Mouse (Mus musculus) gastrocnemius, adult 18-20 months (tissue): ENCODE results near the gene Mef2c. TPM values are rescaled to one million over a fixed set of nuclear protein-coding genes. Genes with fewer than 3 reads are reported as not detected.

Source experiments
- DNase-seq: peaks from one replicate; pipeline ENCODE4 v3.0.0; 2021; ENCODE audit warnings: low spot score
- total RNA-seq, 2 experiments: library from RNA; stranded (reverse); gene quantifications; 2 replicates each; pipeline ENCODE4 v1.2.3; 2021

The Mef2c gene
- total RNA-seq, 2 experiments from 2014 or later, result 431 to 527 TPM

DNA sequence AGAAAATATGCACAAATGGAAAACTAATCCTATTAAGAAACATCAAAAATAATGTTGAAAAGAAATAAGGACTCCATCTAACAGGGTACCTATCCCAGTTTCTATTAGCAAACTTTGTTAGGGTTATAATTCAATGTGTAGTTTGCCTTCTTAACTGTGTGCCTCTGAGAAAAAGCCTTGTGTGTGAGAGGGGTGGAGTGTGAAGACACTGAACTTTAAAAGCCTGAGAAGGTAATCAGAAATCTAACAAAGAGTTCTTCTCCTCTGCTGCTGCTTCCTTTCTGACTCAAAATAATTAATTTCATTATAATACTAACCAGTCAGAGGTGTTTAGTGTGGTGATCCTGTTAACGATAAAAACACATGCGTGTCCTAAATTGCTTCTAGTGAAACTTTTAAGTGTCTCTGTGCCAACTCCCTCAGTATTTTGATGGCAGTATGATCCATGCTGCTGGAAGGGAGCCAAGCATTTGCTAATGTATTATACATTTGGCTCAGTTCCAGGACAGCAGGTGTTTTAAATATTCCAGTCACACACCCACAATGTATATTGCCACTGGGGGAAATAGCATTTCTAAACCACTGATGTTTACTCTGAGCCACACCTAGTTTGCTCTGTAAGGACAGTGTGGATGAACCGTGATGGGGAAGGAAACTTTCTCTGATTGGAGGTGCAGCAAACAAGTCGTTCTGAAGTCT lies 104.2 kb downstream of the Mef2c start:
- no peak for DNase-seq

DNA sequence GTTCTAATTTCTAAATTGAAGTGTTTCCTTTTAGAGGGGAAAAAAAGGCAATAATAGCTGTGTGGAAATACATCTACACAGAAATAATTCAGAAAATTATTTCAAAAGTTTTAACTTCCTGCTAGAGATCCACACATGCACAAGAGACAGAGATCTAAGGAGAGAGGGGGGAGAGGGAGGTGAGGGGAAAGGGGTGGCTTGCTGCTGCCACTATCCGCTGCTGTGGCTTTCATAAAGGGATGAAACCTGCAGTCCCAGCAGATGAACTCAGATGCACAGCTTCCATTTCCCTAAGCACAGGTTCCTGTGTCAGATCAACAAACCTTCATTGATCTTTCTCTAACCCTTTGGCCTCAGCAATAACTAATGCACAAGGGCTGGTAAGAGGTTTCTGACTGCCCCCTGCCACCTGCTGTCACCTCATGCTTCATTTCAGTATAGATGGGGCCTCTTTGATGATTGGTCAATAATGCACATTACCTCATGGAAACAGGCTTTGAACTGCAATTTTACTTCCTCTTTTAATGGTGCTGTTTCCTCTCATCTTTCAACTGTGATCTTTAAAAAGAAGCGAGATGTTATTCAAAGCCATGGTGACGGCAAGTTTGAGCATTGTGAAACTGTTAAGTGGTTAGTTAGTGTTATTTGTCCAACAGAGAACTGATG lies 105.2 kb downstream of the Mef2c start:
- DNase-seq, result no peak

GRCm38 (mm10) chr13:83609517-83609878 lies 105.7 kb downstream of the Mef2c start:
- no peak for DNase-seq

GRCm38 (mm10) chr13:83610124-83610523 lies 106.3 kb downstream of the Mef2c start:
- no peak for DNase-seq

- no peak for DNase-seq
Measured at GRCm38 (mm10) chr13:83612195-83612594, 108.4 kb downstream of the Mef2c start.

DNA sequence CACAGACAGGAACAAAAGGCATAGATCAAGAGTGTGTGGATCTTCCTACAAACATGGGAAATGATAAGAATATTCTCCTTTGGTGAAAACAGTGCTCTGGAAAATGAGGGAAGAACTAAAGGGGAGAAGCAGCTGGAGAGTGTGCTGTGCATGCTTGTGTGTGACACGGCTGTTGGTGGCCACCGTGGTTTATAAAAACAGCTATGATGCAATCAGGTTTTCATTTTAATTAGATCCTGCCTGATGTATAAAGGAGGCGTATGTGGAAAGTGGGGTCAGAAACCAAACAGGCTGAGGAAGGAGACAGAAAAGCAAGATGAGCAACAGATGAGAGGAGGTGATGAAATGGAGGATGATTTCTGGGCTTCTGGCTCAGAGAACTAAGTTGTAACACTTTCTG lies 112.0 kb downstream of the Mef2c start:
- DNase-seq, result no peak

DNA sequence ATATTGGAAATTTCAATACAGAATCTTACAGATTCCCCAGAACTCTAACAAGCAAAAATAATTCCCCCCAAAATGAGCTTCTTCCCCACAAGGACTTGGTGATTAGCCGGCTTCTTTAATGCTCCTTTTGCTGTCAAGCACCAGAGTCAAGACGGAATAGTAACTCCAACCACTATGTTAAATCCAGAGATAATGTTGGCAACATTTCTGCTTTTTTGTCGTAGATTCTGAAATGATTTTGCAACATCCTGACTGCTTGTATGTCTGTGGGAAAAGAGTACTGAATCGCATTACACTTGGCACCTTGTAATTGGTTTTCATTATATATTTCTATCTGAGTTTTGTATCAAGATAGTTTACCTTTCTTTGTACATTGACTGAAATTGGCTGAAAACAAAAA lies 120.8 kb downstream of the Mef2c start:
- DNase-seq, result no peak

- no peak for DNase-seq
Measured at GRCm38 (mm10) chr13:83627429-83627828, 123.6 kb downstream of the Mef2c start.

DNA sequence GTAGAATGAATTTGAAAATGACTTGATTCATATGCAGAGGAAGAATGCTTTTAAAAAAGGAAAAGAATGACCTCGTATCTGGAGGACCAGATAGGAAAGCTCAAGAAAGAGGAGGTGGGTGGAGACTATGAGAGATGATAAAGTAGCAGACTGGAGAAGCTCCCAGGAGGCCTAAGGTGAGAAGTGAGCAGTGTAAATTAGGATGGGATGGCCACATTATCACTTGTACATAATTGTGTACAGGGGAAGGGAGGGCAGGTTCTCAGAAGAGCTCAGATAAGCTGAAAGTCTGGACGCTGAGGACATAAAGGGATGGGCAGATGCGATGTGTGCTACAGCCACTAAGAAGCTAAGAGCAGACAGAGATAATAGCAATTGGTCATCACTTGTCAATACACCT lies 124.3 kb downstream of the Mef2c start:
- no peak for DNase-seq

GRCm38 (mm10) chr13:83633155-83633554 lies 129.3 kb downstream of the Mef2c start:
- DNase-seq, result no peak

DNA sequence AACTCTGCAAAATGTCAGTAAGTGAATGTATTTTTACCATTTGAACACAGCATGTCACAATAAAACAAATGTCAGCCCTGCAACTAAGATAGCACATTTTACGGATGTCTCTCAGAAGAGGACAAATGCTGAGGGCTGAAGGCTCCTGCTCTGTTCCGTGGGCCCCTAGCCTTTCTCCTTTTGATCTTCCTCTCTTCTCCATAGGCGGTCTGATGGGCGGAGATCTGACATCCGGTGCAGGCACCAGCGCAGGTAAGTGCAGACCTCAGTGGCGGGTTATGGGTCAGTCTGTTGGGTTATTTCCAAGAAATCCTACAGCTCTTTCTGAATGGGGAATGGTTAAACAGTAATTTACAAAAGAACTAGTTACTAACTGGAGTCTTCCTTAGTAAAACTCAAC lies 131.4 kb downstream of the Mef2c start:
- no peak for DNase-seq

- peak; percentile 58 for DNase-seq
Measured at GRCm38 (mm10) chr13:83637666-83638065, 133.8 kb downstream of the Mef2c start.

DNA sequence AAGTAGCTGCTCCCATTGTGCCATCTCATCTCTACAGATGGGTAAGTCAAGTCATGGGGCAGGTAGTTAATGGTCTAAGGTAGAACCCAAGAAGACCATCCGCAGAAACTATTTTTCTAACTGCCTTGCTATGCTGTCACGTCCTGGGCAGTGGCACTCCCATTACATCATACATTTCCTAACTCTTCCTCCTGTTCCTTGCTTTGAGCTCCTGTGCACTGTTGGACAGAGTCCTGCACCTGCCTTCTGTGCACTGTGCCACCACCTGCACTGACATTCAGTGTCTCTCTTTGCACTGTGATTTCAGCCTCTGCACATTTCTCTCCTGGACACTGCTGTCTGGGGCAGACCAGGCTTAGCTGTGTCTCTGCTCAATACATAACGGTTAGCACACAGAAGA lies 134.9 kb downstream of the Mef2c start:
- DNase-seq, result no peak

- DNase-seq, result no peak
Measured at GRCm38 (mm10) chr13:83649051-83649450, 145.2 kb downstream of the Mef2c start.

- DNase-seq, result no peak
Measured at GRCm38 (mm10) chr13:83649795-83650476, 146.1 kb downstream of the Mef2c start.

DNA sequence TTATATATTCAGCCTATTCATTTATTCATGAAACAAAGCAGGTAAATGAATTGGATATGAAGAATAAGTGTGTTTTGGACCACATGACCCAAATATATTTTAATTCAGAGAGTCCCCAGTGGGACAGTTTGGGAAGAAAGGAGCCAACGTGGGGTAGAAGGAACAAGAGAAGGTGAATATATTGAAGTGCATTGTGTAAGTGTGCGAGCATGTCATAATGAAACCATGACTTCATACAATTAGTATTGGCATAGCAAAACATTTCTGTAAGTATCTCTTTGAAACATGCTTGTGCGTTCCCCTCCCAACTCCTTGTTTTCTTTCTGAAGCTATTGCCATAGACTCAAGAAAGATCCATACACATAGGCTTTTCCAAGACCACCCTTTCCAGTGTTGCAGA lies 147.0 kb downstream of the Mef2c start:
- DNase-seq, result no peak

GRCm38 (mm10) chr13:83651941-83652548 lies 148.2 kb downstream of the Mef2c start:
- DNase-seq, result no peak

GRCm38 (mm10) chr13:83652560-83652959 lies 148.7 kb downstream of the Mef2c start:
- DNase-seq, result no peak

DNA sequence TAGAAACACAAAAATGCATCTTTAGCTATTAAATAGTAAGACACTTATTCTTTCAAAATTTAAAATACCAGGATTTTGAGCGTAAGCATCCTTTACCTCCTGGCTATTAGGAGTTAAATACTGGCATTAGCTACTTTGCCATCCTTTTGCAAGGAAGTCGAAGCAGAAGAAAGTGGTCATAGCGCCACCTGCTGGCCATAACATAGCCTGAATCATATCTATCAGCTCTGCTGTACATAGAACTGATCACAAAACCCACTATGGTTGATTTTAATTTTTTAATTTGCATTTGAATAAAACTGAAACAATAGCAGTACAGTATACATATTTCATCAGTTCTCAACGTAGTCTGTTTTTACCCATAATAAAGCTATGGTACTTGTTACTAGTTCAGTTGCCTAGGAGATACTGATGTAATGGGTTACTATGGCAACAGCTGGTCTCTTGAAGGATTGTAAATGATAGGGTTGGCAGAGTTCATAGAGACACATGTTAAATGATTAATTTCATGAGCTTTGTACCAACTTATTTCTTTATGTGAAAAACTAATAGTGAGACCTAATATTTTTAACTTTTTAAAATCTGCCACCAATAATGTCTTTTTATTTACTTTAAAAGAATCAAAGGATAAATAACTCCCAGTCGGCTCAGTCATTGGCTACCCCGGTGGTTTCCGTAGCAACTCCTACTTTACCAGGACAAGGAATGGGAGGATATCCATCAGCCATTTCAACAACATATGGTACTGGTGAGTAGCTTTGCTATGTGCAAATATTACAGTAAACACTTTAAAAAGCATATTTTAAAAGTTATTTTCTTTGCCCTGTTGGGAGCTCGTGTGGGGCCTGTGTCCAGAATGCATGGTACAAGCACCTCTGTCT lies 151.3 kb downstream of the Mef2c start:
- DNase-seq, result peak; percentile 82

- no peak for DNase-seq
Measured at GRCm38 (mm10) chr13:83656094-83656493, 152.3 kb downstream of the Mef2c start.

- DNase-seq, result no peak
Measured at GRCm38 (mm10) chr13:83656773-83657172, 152.9 kb downstream of the Mef2c start.
